Mouse (Mus musculus): Measurements from ENCODE around the gene Glud1.
"Not testable (repeated sequence)": the region's sequence is repeated elsewhere in the genome, so short reads cannot be mapped to it uniquely, and the experiment has no call there.

The Glud1 gene

DNA sequence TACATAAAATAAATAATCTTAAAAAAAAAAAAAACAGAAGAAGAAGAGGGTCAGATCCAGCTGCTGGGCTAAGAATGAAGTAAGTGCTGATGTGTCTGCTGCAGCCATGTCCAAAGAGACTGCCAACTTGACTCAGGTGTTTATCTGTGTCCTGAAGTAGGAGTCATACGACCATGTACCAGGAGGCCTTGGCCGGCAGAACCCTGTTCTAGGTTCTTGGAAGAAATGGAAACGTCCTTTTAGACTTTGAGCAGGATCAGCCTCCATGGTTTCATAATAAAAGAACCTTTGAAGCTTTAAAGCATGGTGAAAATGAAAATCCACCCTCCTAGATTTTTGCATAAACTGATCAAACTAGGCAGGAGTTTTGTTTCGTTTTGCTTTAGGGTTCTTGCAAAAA, 43.9 kb downstream of the Glud1 start:
- no peak for DNase-seq

DNA sequence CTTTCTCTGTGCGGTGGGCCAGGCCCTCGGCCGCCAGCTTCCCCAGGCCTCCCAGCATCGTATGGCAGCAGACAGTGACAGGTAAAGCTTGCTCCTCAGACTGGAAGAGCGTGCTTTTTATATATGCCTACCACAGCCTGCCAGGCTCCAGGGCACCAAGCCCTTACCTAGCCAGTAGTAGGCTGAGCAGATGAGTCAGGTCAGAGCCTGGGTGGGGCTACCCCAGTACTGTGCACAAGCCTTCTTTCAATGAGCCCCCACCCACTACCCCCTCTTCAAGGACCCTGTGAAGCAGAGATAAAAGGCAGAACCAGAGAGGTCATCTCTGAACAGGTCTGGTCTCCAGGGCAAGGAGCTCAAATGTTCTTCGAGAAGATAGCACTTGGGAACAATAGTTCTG, 44.8 kb downstream of the Glud1 start, which contains the start of gene Fam25c:
Gene Fam25c, minus strand, starts transcription at position 133 of the 400 bp plus-strand sequence.
- no peak for DNase-seq

DNA sequence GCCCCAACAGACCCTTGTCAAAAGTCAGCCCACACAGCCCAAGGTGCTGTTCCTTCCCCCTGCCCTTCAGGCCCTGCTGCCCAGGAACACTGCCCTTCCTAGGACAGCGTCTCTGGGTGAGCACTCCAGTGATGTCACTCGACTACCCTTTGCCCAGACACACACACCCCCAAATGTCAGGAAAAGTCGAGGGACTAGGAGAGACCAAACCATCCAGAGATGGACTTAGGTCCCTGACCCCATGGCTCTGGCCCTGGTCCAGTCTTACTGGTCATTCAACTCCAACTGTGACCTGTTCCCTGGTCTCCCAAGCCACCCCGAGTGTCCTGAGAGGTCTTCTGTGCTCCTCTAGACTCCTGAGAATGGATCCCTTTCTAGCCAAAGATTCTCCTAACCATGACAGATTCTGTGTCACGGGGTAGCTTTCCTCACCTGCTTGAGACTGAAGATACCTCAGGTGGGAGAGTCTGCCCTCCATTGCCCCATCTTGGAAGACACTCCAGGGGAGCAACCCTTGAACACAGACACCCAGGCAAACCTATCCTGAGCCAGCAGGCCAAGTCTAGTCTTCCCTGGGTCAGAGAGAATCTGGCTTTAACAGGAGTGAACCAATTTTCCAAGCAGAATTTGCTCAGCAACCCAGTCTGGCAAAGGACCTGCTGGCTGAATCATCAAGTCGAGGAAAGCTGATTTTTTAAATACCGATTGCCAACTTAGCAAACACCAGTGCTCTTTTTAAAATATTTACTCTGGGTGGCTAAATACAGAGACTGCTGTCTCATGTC, 47.3 kb downstream of the Glud1 start:
- no peak for DNase-seq

DNA sequence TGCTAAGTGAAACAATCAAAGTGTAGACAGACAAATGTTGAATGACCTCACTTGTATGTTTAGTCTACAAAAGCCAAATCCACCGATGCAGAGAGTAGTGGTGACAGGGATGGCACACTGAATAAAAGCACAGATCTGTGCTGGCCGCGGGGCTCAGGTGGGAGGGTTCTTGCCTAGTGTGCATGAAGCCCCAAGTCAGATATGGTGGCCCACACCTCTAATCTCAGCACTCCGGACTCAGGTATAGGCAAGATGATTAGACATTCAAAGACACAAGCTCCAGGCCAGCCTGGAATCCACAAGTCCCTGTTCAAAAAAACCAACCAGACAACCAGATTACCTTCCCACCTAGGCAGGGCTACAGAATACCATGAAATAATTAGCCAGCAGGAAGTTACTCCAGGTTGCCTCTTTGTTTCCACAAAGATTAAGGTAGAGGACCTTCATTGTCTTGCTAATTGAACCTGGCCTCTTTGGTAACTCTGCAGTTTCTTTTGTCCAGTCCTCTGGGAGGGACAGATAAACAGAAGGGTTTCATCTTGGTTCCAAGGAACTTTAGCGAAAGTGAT, 49.2 kb downstream of the Glud1 start:
- no peak for DNase-seq

DNA sequence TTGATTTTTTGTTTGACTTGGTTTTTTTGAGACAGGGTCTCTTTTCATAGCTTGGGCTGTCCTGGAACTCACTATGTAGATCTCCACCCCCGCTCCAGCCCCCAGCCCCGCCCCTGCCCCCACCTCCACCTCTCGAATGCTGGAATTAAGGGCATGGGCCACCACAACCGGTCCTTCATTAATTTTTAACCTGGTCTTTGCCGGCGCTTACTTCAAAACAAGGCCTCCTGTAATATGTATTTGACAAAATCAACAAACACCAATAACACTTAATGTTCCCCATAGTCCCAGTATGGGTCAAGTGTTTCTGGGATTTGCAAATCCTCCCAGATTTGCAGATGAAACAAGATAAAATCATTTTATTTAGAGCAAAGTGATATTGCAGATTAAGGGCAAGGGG, 49.7 kb downstream of the Glud1 start:
- no peak for DNase-seq

DNA sequence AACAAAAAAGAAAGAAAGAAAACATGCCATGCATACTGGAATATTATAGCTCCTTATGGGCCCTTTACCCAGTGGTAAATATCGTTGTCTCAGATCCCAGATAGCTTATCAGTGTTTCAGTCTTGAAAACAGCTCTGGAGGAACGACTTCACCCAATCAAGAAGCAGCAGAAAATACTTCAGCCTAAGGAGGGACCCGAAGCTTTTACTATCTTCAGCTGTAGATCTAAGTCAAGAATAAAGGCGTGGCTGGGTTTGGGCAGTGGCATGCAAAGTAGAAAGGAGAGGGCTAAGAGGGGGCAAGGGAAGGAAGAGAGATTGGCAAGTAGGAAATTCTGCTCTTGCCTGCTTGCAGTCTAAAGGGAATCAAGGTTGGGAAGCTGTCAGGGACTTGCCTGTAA, 51.6 kb downstream of the Glud1 start:
- no peak for DNase-seq

DNA sequence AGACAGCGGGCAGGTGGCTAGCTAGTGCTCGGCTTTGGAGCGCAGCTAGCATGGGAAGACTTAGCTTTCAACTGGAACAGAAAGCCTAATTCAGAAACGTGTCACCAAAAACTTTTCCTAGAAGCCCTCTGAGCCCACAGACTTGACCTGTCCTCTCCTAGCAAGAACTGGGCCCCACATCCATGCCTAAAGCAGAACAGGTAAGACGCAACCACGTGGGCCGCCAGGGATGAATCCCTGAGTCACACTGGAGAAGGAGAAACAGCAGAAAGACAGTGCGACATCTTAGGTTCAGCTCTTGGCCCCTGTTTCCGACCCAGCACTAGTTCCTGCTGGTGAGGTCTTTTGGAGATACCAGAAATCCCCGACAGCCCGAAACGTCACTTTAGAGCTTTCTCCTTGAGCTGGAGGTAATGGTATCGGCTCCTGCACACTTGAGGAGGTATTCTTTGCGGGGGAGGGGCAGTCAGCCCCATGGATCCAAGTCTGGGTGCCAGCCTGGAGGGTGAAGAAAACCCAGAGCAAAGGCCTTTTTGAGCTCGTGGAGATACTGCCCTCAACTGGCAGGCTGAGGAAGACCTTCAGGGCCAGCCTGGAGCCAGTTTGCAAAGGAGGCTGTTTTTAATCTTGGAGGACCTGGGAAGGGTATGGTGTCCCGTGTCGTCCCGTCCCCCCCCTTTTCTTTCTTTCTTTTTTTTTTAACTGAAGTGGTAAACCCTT, 52.4 kb downstream of the Glud1 start:
- DNase-seq: peak; percentile 66

DNA sequence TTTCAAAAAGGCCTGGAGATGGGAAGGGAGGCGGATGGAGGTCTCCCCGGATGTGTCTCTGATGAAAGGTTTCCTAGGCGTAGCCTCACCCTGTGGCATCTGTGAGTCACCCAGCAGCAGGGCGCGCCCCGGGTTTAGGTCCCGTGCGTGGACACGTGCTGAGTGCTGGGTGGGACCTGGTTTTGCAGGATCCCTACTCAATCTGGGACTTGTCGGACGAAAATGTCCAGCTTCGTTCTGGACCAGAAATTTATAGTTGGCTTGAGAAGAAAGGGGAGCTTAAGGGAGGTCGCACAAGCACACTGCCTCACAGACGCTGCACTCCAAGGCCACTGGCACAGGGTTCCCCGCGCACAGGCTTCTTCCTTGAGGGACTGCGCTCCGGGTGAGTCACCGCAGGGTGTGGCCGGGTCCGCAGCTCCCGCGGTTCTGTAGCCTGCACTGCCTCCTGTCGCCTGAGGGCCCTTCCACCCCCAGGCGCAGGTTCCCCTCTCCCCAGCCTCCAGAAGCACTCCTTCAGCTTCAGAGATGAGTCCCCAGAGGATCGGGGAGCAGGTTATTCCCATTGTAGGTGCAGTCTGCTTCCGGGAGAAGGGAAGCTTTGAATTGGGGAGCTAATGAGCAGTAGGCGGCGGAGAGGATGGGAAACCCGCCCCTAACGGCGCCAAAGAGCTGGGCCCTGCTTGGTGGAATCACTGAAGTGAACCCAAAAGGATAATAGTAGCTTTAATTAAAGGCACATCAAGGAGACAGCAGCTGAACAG, 53.1 kb downstream of the Glud1 start:
- DNase-seq: peak; percentile 71

DNA sequence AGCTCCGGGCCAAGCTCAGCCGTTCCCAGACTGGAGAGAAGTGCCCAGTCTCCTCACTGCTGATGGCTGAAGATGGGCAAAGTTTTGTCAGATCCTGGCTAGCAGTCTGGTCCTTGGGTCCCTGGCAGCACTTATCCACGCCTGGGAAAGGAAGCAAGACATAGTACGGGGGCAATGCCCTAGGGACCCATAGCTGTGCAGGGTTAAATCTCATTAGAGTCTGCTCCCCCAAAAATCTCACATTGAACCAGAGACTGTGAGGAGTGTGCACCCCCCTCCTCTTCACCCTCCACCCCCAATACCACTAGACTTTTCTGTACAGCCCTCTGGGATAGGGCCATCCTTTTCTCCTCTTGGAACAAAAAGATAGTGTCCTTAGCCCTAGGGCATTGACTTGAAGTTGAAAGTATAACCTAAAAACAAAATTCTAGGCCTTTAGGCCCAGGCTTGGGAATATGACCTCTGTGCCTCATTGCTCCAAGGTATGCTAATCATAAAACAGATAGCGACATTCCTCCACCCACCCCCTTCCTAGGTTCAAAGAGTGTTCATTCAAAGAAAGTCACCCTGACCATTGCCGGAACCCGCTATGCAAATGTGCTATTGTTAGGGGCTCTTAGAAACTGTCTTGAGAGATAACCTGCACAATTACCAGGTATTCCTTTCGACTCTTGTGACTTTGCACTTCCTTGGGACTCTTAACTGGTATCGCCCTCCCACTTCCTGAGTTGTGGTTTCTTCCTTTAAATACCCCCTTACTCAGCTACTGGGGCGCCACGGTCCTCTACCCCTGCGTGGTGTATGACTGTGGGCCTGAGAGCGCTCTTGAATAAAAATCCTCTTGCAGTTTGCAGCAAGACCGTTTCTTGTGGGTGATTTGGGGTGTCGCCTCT, 54.0 kb downstream of the Glud1 start:
- not testable (repeated sequence) for DNase-seq

DNA sequence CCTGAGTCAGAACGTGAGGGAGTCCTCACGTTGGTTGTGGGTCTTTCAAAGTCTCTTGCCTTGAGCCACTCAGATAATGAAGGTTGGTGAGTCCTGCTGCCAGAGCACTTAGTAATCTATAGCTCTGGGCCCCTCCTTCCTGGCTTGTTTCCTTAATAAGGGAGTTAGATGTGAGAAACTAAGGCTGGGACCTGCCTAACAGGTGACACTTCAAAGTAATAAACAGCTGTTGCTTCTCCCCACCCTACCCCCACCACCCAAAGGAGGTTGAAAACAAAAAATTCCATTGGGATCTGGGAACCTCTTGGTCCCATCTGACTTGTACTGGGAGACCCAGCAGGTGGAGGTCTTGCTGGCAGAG, 54.6 kb downstream of the Glud1 start:
- no peak for DNase-seq

DNA sequence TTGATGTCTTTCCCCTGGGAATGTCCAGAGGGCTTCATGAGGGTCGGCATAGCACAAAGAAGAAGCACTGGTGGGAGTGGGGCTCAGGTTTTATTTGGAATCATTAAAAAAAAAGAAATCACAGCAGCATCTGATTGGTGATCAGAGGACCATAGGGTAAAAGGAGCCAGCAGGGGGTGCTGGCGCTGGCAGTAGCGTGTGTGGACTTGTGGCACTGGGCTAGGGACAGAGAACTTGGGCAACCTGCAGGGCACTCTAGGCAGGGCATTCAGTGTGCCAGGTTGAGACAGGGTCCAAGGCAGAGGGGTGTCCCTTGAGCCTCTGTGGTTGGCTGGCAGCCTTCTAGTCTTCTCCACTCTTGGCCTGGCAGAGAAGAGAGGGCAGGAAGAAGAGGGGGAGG, 59.7 kb downstream of the Glud1 start:
- no peak for DNase-seq

DNA sequence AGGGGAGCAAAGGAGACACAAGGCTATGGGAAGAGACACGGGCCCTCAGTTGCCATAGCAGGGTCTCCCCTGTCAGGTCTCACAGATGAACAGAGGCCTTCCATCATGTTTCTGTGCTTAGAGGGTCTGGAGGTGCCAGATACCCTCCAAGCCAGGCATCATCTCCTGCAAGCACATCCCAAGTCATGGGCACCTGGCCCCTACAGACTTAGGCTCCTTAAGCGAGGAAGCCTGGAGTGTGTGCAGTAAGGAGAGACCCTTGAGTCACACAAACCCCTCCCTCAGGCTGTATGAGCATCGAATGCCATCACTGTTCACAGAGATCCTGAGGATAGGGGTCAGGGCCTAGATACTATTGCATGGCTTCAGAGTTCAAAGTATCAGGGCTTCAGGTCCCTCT, 60.4 kb downstream of the Glud1 start:
- no peak for DNase-seq

DNA sequence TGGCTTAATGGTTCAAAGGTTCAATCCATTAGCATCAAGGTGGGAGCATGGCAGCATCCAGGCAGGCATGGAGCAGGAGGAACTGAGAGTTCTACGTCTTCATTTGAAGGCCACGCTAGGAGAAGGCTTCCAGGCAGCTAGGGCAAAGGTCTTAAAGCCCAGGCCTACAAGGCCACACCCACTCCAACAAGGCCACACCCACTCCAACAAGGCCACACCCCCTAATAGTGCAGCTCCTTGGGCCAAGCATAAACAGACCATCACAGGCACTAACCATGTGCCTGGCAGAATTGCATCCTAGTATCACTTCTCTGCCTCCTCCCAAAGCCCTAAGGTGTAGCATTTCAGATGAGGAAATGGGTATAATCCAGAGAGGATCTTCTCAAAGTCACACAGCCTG, 61.2 kb downstream of the Glud1 start:
- DNase-seq: no peak

DNA sequence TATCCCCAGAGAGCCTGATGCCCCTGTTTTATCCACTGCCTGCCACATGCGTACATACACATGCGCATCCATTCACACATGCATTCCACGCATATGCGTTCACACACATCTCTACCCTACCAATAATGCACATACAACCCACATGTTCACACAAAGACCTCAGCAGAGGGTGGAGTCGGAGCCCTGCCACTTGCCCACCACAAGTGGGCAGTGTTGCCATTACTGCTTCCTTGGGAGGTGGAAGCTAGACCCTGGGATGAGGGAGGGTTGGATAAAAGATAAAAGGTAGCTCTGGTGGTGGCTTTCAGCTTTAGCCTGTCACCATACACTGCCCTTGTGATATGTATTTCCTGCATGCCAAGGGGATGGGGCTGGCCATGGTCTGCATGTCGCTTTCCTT, 62.1 kb downstream of the Glud1 start:
- DNase-seq: peak; percentile 74

DNA sequence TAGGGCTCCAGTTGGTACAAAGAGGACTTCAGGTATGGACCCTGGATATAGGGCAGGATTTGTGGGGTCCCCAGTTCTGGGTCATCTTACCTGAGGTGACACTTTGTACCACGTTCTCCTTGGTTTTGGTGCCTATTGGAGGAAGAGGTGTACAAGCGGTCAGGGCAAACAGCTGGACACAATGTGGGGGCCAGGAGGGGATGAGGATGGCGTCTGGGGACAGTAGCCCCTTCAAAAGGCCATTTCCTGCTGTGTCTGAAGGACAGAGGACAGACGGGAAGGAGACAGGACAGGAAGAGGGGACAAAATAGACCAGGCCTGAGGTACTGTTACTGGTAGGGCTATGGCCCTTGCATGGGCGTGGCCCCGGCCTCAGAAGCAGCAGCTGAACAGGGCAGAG, 63.1 kb downstream of the Glud1 start:
- DNase-seq: no peak

DNA sequence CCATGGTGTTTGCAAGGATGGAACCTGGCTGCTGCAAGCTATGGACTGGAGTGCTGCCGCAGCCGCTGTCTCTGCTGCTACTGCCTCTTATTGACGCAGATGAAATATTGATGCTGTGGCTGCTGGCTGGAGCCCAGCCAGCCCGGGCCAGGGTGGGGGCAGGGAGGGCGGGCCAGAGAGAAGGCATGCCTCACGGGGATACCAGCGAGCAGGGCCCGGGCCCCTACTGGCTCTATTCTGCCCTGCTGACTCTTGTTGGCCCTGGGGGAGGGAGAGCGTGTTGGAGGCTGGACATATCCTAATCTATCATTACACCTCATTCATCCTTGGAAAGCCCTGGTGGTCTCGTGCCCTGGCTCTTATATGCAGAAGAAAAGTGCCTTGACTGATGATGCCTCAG, 64.0 kb downstream of the Glud1 start, which contains the start of gene Sncg:
Gene Sncg, minus strand, starts transcription at position 213 of the 400 bp plus-strand sequence.
- DNase-seq: no peak

DNA sequence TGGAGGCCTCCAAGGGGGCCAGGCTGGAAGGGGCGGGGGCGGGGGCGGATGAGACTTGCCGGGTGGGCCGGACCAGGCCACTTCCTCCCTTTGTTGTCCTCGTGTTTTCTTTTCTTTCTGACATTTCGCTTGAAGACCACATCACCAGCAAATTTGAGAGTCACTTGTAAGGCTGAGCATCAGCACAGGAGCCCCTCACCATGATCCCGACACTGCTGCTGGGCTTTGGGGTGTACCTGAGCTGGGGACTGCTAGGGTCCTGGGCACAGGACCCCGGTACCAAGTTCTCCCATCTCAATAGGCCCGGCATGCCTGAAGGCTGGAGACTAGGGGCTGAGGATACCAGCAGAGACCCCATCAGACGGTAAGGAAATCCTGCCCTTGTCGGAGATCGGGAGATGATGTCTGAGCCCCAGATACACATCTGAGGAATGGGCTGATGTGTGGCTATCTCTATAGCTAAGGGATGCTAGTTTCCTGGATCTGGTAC, 64.9 kb downstream of the Glud1 start, which contains the start of gene Mmrn2:
Gene Mmrn2, plus strand, starts transcription at position 51 of the 490 bp plus-strand sequence.
- DNase-seq: no peak

DNA sequence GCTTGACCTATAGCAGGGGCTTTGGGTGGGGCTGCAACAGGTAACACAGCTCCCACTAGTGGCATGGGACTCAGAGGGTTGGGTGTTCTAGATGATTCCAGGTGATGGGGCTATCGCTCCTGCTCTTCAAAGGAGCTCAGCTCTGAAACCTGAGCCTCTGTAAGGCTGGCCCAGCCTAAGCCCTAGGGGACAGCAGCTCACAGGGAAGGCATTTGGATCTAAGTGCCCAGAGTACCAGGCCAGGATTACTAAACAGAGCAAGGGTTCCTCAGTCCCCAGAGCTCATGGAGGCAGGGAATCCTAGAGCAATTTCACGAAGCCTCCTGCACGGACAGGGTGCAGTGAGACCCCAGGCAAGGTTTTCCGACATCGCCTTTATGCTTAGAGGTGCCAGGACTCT, 65.4 kb downstream of the Glud1 start:
- DNase-seq: no peak

DNA sequence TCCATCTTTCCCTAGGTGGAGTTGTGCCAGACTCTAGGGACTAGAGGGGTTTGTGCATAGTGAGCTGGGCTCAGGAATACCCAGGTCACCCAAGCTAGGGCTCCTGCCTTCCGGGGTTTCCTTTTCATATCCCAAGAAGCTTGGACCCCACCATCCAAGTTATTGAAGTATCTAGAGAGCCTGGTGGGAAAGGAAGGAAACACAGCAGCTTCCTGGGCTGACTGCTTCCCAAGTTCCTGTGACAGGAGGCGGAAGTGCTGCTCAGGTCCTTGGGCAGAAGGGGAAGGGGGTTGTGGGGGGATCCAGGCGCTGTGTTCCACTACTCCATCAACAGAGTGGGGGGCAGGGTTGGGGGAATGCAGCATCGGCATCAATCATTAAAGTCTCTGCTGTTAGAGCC, 66.6 kb downstream of the Glud1 start:
- DNase-seq: no peak

DNA sequence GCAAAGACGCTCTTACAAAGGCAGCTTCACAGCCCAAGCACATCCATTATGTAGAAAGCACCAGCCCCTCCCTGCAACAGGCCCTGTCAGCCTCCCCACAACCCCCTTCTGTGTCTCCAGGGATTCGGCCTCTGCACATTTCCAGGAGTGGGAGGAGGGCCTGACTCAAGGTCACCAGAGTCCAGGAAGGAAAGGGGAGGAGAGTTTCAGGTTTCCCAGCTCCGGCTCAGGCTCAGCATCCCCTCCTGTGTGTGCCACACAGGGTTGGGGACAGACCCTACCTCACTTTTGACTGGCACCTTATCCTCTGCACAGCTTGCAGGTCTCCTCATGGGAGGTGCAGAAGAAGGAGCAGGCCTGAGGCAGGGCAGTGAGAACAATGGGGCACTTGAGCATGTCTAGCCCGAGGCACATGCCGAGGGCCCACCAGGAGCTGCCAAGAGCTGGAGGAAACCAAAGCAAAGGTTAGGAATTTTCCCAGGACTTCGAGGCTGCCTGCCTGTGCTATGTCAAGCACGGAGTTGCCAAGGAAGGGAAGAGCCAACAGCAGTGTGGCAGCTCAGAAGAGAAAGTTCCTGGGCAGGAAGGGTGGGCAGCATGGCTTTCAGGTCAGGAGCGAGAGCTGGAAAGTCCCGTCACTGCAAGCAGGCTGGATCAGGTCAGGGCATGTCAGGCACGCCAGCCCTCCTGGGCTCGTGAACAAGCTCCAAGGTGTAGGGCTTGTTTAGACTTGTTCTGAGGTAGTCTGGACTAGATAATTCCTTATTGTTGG, 68.2 kb downstream of the Glud1 start:
- DNase-seq: no peak
